Mouse (Mus musculus): ENCODE data around the gene Ddx6. TPM values are rescaled to one million over a fixed set of nuclear protein-coding genes. Genes with fewer than 3 reads are reported as not detected.

The Ddx6 gene
- 100 to 1,000 TPM; 114 to 116 TPM for total RNA-seq (2023)

GRCm38 (mm10) chr9:44604779-44605615 lies at the start of gene Ddx6:
Gene Ddx6, plus strand, starts transcription at chr9:44604892.

GRCm38 (mm10) chr9:44561597-44561996 lies 43.1 kb upstream of the Ddx6 start, which contains the start of gene Cxcr5:
Gene Cxcr5, minus strand, starts transcription at chr9:44561877.

GRCm38 (mm10) chr9:44673005-44673404 lies 68.3 kb downstream of the Ddx6 start, which contains the start of gene Treh:
Gene Treh, plus strand, starts transcription at chr9:44673233.

Other genes with a start within 250 kb of the Ddx6 start
- gene Vps11, start 243.2 kb upstream of the Ddx6 start, total RNA-seq (2023), result 10 to 100 TPM; 37.1 to 37.2 TPM
- gene Hyou1, start 225.4 kb upstream of the Ddx6 start, total RNA-seq (2023), result 10 to 100 TPM; 50.6 to 54.5 TPM
- gene Slc37a4, start 208.0 kb upstream of the Ddx6 start, total RNA-seq (2023), result 10 to 100 TPM; 12.4 to 13.7 TPM
- 1,000 to 10,000 TPM in 1 of 2 experiments, 100 to 1,000 TPM in 1; 988 to 1,162 TPM for gene Rps25, start 197.8 kb upstream of the Ddx6 start, total RNA-seq (2023)
- gene Trappc4, start 197.3 kb upstream of the Ddx6 start, total RNA-seq (2023), result 10 to 100 TPM; 50.5 to 53.9 TPM
- gene Ccdc84, start 186.3 kb upstream of the Ddx6 start, total RNA-seq (2023), result 10 to 100 TPM; 23.0 to 26.9 TPM
- not detected for gene Foxr1, start 163.8 kb upstream of the Ddx6 start, total RNA-seq (2023)
- gene Upk2, start 149.9 kb upstream of the Ddx6 start, total RNA-seq (2023), result not detected
- gene Bcl9l, start 122.1 kb upstream of the Ddx6 start, total RNA-seq (2023), result 10 to 100 TPM in 1 of 2 experiments, 1 to 10 TPM in 1; 6.9 to 10.2 TPM
- gene Cxcr5, start 43.0 kb upstream of the Ddx6 start, total RNA-seq (2023), result under 1 TPM; 0.24 to 0.42 TPM
- not detected for gene Treh, start 68.3 kb downstream of the Ddx6 start, total RNA-seq (2023)
- gene Phldb1, start 130.3 kb downstream of the Ddx6 start, total RNA-seq (2023), result 1 to 10 TPM; 1.6 to 2.0 TPM
- 10 to 100 TPM; 86.7 to 98.8 TPM for gene Arcn1, start 163.0 kb downstream of the Ddx6 start, total RNA-seq (2023)
- 10 to 100 TPM; 21.7 to 26.3 TPM for gene Ift46, start 163.0 kb downstream of the Ddx6 start, total RNA-seq (2023)
- 1 to 10 TPM in 1 of 2 experiments, under 1 TPM in 1; 0.47 to 2.6 TPM for gene Tmem25, start 194.4 kb downstream of the Ddx6 start, total RNA-seq (2023)
- under 1 TPM; 0.75 to 0.82 TPM for gene Ttc36, start 198.2 kb downstream of the Ddx6 start, total RNA-seq (2023)